Mouse (Mus musculus): ENCODE data around the gene Nrn1. TPM values are rescaled to one million over a fixed set of nuclear protein-coding genes. Genes with fewer than 3 reads are reported as not detected.

Gene Nrn1
- total and polyA plus RNA-seq, 2 experiments: 213 to 292 TPM

GRCm38 (mm10) chr13:36731016-36731930 is 3.7 kb downstream of the Nrn1 start:
- peak overlapping the region; percentile 45 for H3K4me3 ChIP-seq (ENCODE audit: insufficient read depth, low read depth, low read length)

GRCm38 (mm10) chr13:36730341-36730761 is 4.6 kb downstream of the Nrn1 start:
- H3K4me1 ChIP-seq (ENCODE audit: control insufficient read depth, insufficient read depth, low read length): peaks cover 5% of the 10 kb centered on the region
- H3K79me2 ChIP-seq (ENCODE audit: control insufficient read depth, insufficient read depth, low read length): peaks cover 10% of the 10 kb centered on the region
- H3K27me3 ChIP-seq (ENCODE audit: control insufficient read depth, insufficient read depth, low read length): no peaks in the 10 kb centered on the region
- H3K36me3 ChIP-seq (ENCODE audit: control insufficient read depth, insufficient read depth, low read length): peaks cover 8% of the 10 kb centered on the region
- no peak for DNase-seq (ENCODE audit: extremely low read depth, low read depth, low spot score)
- no peak overlapping the region for H3K27ac ChIP-seq (replicated peaks; ENCODE audit: insufficient read depth, low read depth, low read length)
- WGBS: 43% methylated on average over 14 of the region's 14 CpGs
- H3K9ac ChIP-seq (ENCODE audit: low read depth, low read length): no peak overlapping the region
- H3K4me3 ChIP-seq (ENCODE audit: insufficient read depth, low read depth, low read length): no peak overlapping the region
- no peak for TF ChIP-seq POLR2A (IDR thresholded peaks at IDR 0.05; ENCODE audit: extremely low read depth, insufficient read depth, low read length)
- no peak for TF ChIP-seq CTCF (IDR thresholded peaks at IDR 0.05; ENCODE audit: low read depth, low read length)

More at GRCm38 (mm10) chr13:36731016-36731930, 3.7 kb downstream of the Nrn1 start:
- H3K27me3 ChIP-seq (ENCODE audit: control insufficient read depth, insufficient read depth, low read length): no peaks in the 10 kb centered on the region
- peak overlapping the region; percentile 55 for H3K9ac ChIP-seq (ENCODE audit: low read depth, low read length)
- H3K36me3 ChIP-seq (ENCODE audit: control insufficient read depth, insufficient read depth, low read length): peaks cover 8% of the 10 kb centered on the region
- H3K27ac ChIP-seq (replicated peaks; ENCODE audit: insufficient read depth, low read depth, low read length): no peak overlapping the region
- H3K4me1 ChIP-seq (ENCODE audit: control insufficient read depth, insufficient read depth, low read length): peaks cover 5% of the 10 kb centered on the region
- peaks cover 10% of the 10 kb centered on the region for H3K79me2 ChIP-seq (ENCODE audit: control insufficient read depth, insufficient read depth, low read length)
- DNase-seq (ENCODE audit: extremely low read depth, low read depth, low spot score): peak; percentile 61
- TF ChIP-seq CTCF (IDR thresholded peaks at IDR 0.05; ENCODE audit: low read depth, low read length): no peak
- TF ChIP-seq POLR2A (IDR thresholded peaks at IDR 0.05; ENCODE audit: extremely low read depth, insufficient read depth, low read length): no peak
- 6% methylated on average over 34 of the region's 34 CpGs for WGBS

- H3K9ac ChIP-seq (ENCODE audit: low read depth, low read length): no peak overlapping the region
- 35% methylated on average over 13 of the region's 13 CpGs for WGBS
- H3K4me3 ChIP-seq (ENCODE audit: insufficient read depth, low read depth, low read length): no peak overlapping the region
- peaks cover 8% of the 10 kb centered on the region for H3K36me3 ChIP-seq (ENCODE audit: control insufficient read depth, insufficient read depth, low read length)
- no peaks in the 10 kb centered on the region for H3K27me3 ChIP-seq (ENCODE audit: control insufficient read depth, insufficient read depth, low read length)
- peaks cover 10% of the 10 kb centered on the region for H3K79me2 ChIP-seq (ENCODE audit: control insufficient read depth, insufficient read depth, low read length)
- no peak for TF ChIP-seq CTCF (IDR thresholded peaks at IDR 0.05; ENCODE audit: low read depth, low read length)
- TF ChIP-seq POLR2A (IDR thresholded peaks at IDR 0.05; ENCODE audit: extremely low read depth, insufficient read depth, low read length): no peak
- peaks cover 10% of the 10 kb centered on the region for H3K4me1 ChIP-seq (ENCODE audit: control insufficient read depth, insufficient read depth, low read length)
- DNase-seq (ENCODE audit: extremely low read depth, low read depth, low spot score): no peak
- H3K27ac ChIP-seq (replicated peaks; ENCODE audit: insufficient read depth, low read depth, low read length): no peak overlapping the region
Measured at GRCm38 (mm10) chr13:36729731-36730340, 5.1 kb downstream of the Nrn1 start.

GRCm38 (mm10) chr13:36728509-36728908 is 6.4 kb downstream of the Nrn1 start:
- DNase-seq (ENCODE audit: extremely low read depth, low read depth, low spot score): no peak
- H3K79me2 ChIP-seq (ENCODE audit: control insufficient read depth, insufficient read depth, low read length): peaks cover 10% of the 10 kb centered on the region
- H3K27me3 ChIP-seq (ENCODE audit: control insufficient read depth, insufficient read depth, low read length): no peaks in the 10 kb centered on the region; the same call in 1 of the 2 replicates
- H3K4me1 ChIP-seq (ENCODE audit: control insufficient read depth, insufficient read depth, low read length): peaks cover 12% of the 10 kb centered on the region
- H3K9ac ChIP-seq (ENCODE audit: low read depth, low read length): no peak overlapping the region
- no peak overlapping the region for H3K4me3 ChIP-seq (ENCODE audit: insufficient read depth, low read depth, low read length)
- H3K27ac ChIP-seq (replicated peaks; ENCODE audit: insufficient read depth, low read depth, low read length): no peak overlapping the region
- peaks cover 8% of the 10 kb centered on the region for H3K36me3 ChIP-seq (ENCODE audit: control insufficient read depth, insufficient read depth, low read length)
- WGBS: 65% methylated on average over 5 of the region's 5 CpGs
- TF ChIP-seq POLR2A (IDR thresholded peaks at IDR 0.05; ENCODE audit: extremely low read depth, insufficient read depth, low read length) (no peak), CTCF (IDR thresholded peaks at IDR 0.05; ENCODE audit: low read depth, low read length) (no peak)

GRCm38 (mm10) chr13:36727779-36728470 is 7.0 kb downstream of the Nrn1 start:
- Histone ChIP-seq H3K79me2 (ENCODE audit: control insufficient read depth, insufficient read depth, low read length) (peaks cover 10% of the 10 kb centered on the region), H3K27ac (replicated peaks; ENCODE audit: insufficient read depth, low read depth, low read length) (no peak overlapping the region), H3K4me1 (ENCODE audit: control insufficient read depth, insufficient read depth, low read length) (peaks cover 12% of the 10 kb centered on the region), H3K36me3 (ENCODE audit: control insufficient read depth, insufficient read depth, low read length) (peaks cover 8% of the 10 kb centered on the region), H3K9ac (ENCODE audit: low read depth, low read length) (no peak overlapping the region), H3K4me3 (ENCODE audit: insufficient read depth, low read depth, low read length) (no peak overlapping the region), H3K27me3 (ENCODE audit: control insufficient read depth, insufficient read depth, low read length) (no peaks in the 10 kb centered on the region; the same call in 1 of the 2 replicates)
- DNase-seq (ENCODE audit: extremely low read depth, low read depth, low spot score): no peak
- TF ChIP-seq CTCF (IDR thresholded peaks at IDR 0.05; ENCODE audit: low read depth, low read length) (no peak), POLR2A (IDR thresholded peaks at IDR 0.05; ENCODE audit: extremely low read depth, insufficient read depth, low read length) (no peak)
- 46% methylated on average over 22 of the region's 23 CpGs for WGBS

Data from liver, adult 2 months (tissue).